Mouse (Mus musculus) liver, postnatal 0 days (tissue): ENCODE results near the gene Armc7.
"Not testable (repeated sequence)": the region's sequence is repeated elsewhere in the genome, so short reads cannot be mapped to it uniquely, and the experiment has no call there.

Source experiments
- CTCF ChIP-seq: sonication (generic); IDR thresholded peaks from 2 replicates; pipeline ENCODE4 v1.5.1; 2016; ENCODE audit warnings: antibody characterized with exemption, low read depth
- EP300 ChIP-seq: IDR thresholded peaks from 2 replicates; pipeline ENCODE4 v1.6.1; 2016; ENCODE audit warnings: antibody characterized with exemption, low read depth, mild to moderate bottlenecking

DNA sequence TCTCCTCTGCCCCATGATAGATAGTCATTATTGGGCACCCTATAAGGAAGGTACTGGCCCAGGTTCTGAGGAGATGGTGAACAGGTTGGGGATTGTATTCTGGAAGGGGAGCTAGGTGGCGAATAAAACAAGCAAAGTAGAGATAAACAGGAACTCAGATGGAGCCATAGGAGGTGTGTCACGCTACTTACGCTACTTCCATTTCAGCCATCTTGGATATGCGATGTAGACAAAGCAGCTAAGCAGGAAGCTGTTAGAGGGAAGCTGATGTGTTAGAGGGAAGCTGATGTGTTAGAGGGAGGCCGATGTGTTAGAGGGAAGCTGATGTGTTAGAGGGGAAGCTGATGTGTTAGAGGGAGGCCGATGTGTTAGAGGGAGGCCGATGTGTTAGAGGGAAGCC is 1.9 kb downstream of the Armc7 start:
- TF ChIP-seq CTCF, EP300: not testable (repeated sequence)
